Mouse (Mus musculus): ENCODE data around the gene Opcml.

Gene Opcml

GRCm38 (mm10) chr9:28011483-28011882 is 220.9 kb downstream of the Opcml start:
- no peak for DNase-seq (ENCODE audit: low spot score)

- no peak for DNase-seq (ENCODE audit: low spot score)
These were observed 222.1 kb downstream of the Opcml start for GRCm38 (mm10) chr9:28012664-28013063.

- no peak for DNase-seq (ENCODE audit: low spot score)
These were observed 222.6 kb downstream of the Opcml start for GRCm38 (mm10) chr9:28013192-28013591.

GRCm38 (mm10) chr9:28028156-28028555 is 237.6 kb downstream of the Opcml start:
- no peak for DNase-seq (ENCODE audit: low spot score)

GRCm38 (mm10) chr9:28028788-28029393 is 238.3 kb downstream of the Opcml start:
- no peak for DNase-seq (ENCODE audit: low spot score)

GRCm38 (mm10) chr9:28049157-28049556 is 258.6 kb downstream of the Opcml start:
- DNase-seq (ENCODE audit: low spot score): no peak

- no peak for DNase-seq (ENCODE audit: low spot score)
These were observed 266.7 kb downstream of the Opcml start for GRCm38 (mm10) chr9:28057171-28057845.

- DNase-seq (ENCODE audit: low spot score): no peak
These were observed 274.6 kb downstream of the Opcml start for GRCm38 (mm10) chr9:28065126-28065525.

- no peak for DNase-seq (ENCODE audit: low spot score)
These were observed 290.1 kb downstream of the Opcml start for GRCm38 (mm10) chr9:28080694-28081093.

GRCm38 (mm10) chr9:28083754-28084153 is 293.2 kb downstream of the Opcml start:
- DNase-seq (ENCODE audit: low spot score): no peak

- peak; percentile 9 for DNase-seq (ENCODE audit: low spot score)
These were observed 293.7 kb downstream of the Opcml start for GRCm38 (mm10) chr9:28084273-28084726.

- no peak for DNase-seq (ENCODE audit: low spot score)
These were observed 300.8 kb downstream of the Opcml start for GRCm38 (mm10) chr9:28091395-28091794.

GRCm38 (mm10) chr9:28094722-28095121 is 304.1 kb downstream of the Opcml start:
- no peak for DNase-seq (ENCODE audit: low spot score)

- no peak for DNase-seq (ENCODE audit: low spot score)
These were observed 305.6 kb downstream of the Opcml start for GRCm38 (mm10) chr9:28096204-28096603.

GRCm38 (mm10) chr9:28101981-28102380 is 311.4 kb downstream of the Opcml start:
- no peak for DNase-seq (ENCODE audit: low spot score)

GRCm38 (mm10) chr9:28121858-28122257 is 331.3 kb downstream of the Opcml start:
- no peak for DNase-seq (ENCODE audit: low spot score)

- DNase-seq (ENCODE audit: low spot score): no peak
These were observed 338.2 kb downstream of the Opcml start for GRCm38 (mm10) chr9:28128735-28129134.

- no peak for DNase-seq (ENCODE audit: low spot score)
These were observed 340.9 kb downstream of the Opcml start for GRCm38 (mm10) chr9:28131521-28131920.

GRCm38 (mm10) chr9:28136614-28137013 is 346.0 kb downstream of the Opcml start:
- DNase-seq (ENCODE audit: low spot score): no peak

- no peak for DNase-seq (ENCODE audit: low spot score)
These were observed 349.5 kb downstream of the Opcml start for GRCm38 (mm10) chr9:28139957-28140597.

- no peak for DNase-seq (ENCODE audit: low spot score)
These were observed 358.9 kb downstream of the Opcml start for GRCm38 (mm10) chr9:28149507-28149906.

GRCm38 (mm10) chr9:28153748-28154147 is 363.2 kb downstream of the Opcml start:
- DNase-seq (ENCODE audit: low spot score): no peak

- DNase-seq (ENCODE audit: low spot score): no peak
These were observed 366.5 kb downstream of the Opcml start for GRCm38 (mm10) chr9:28157092-28157491.
